Mouse (Mus musculus) hematopoietic multipotent progenitor cell, adult 10-12 weeks (in vitro differentiated cells): ENCODE results near the gene Clcn5. TPM values are rescaled to one million over a fixed set of nuclear protein-coding genes. Genes with fewer than 3 reads are reported as not detected.

Experiments
- polyA plus RNA-seq: library from polyadenylated mRNA; stranded (reverse); fragments of >175 nt; gene quantifications from 2 replicates; pipeline ENCODE4 v1.2.3, GENCODE M21; 2012; ENCODE audit warnings: low replicate concordance

Clcn5 gene
- 3.2 and 4.5 TPM in 2 replicates for polyA plus RNA-seq

GRCm38 (mm10) chrX:7319089-7319721 lies at the start of gene Clcn5:
Gene Clcn5, minus strand, starts transcription at chrX:7319358.

Other genes starting within 250 kb of the Clcn5 start
- 0.13 and 0.38 TPM in 2 replicates for gene Usp27x, start 56.5 kb upstream of the Clcn5 start, polyA plus RNA-seq